Mouse (Mus musculus): ENCODE data around the gene Izumo1r. TPM values are rescaled to one million over a fixed set of nuclear protein-coding genes. Genes with fewer than 3 reads are reported as not detected.

Izumo1r gene
- total and polyA plus RNA-seq, 3 experiments, result not detected

DNA sequence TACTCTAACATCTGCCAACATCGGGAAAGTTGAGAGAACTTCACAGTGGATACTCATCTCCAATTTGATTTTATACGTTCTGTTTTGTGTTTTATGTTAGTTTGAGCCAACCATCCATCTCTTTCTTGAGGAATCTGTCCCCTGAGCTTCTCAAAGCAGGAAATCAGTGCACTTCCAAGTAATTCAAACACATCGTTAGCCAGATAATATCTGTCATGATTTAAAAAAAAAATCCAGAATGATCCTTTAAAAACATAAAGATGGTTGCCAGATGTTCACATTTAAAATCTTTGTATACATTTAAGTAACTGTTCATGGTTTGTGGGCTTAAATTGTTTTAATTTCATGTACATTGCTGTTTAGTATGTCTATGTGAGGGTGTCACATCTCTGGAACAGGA is 2.2 kb upstream of the Izumo1r start:
- Histone ChIP-seq H3K4me1 (ENCODE audit: control insufficient read depth in 1 of 2, insufficient read depth in 2 of 2, low read length in 2 of 2) (no peaks in the 10 kb centered on the region), H3K27ac (ENCODE audit: control insufficient read depth, low read depth, low read length) (no peak overlapping the region), H3K9me3 (replicated peaks; ENCODE audit: insufficient read depth, low read length) (no peaks in the 10 kb centered on the region), H3K79me2 (ENCODE audit: control insufficient read depth, insufficient read depth, low read length, poor library complexity) (no peaks in the 10 kb centered on the region), H3K27me3 (ENCODE audit: control insufficient read depth in 1 of 2, insufficient read depth in 2 of 2, low read length in 2 of 2) (peaks cover 15 to 26% of the 10 kb centered on the region in 2 experiments), H3K4me3 (ENCODE audit: control insufficient read depth in 1 of 2, insufficient read depth in 1 of 2, low read depth in 2 of 2, low read length in 2 of 2) (no peak overlapping the region), H3K36me3 (ENCODE audit: control insufficient read depth in 1 of 2, insufficient read depth in 2 of 2, low read length in 2 of 2) (no peaks in the 10 kb centered on the region), H3K9ac (ENCODE audit: control insufficient read depth, low read depth, low read length, poor library complexity, severe bottlenecking) (no peak overlapping the region)
- no peak for DNase-seq (ENCODE audit: low read depth, low spot score)
- TF ChIP-seq POLR2AphosphoS5 (IDR thresholded peaks at IDR 0.05; ENCODE audit: borderline replicate concordance, low read depth, low read length), result no peak
- TF ChIP-seq UBTF (IDR thresholded peaks at IDR 0.05; ENCODE audit: borderline replicate concordance, insufficient read depth, low read depth, low read length), result no peak
- TF ChIP-seq POLR2A (IDR thresholded peaks at IDR 0.05; ENCODE audit: control insufficient read depth in 1 of 2, insufficient read depth in 1 of 2, low read depth in 1 of 2, low read length in 2 of 2, poor library complexity in 1 of 2), result no peak
- TF ChIP-seq HCFC1 (IDR thresholded peaks at IDR 0.05; ENCODE audit: low read depth, low read length), result no peak
- no peak for TF ChIP-seq MEF2A (IDR thresholded peaks at IDR 0.05; ENCODE audit: extremely low read depth, insufficient replicate concordance, low read depth, low read length, poor library complexity, severe bottlenecking)
- no peak for TF ChIP-seq ZMIZ1 (IDR thresholded peaks at IDR 0.05; ENCODE audit: low read depth, low read length)
- no peak for TF ChIP-seq TAL1 (IDR thresholded peaks at IDR 0.05; ENCODE audit: low read length)
- no peak for TF ChIP-seq SMC3 (IDR thresholded peaks at IDR 0.05; ENCODE audit: low read depth, low read length)
- no peak for TF ChIP-seq GATA1 (IDR thresholded peaks at IDR 0.05; ENCODE audit: low read depth, low read length)
- no peak for TF ChIP-seq MAZ (IDR thresholded peaks at IDR 0.05; ENCODE audit: low read depth, low read length)
- no peak for TF ChIP-seq TCF12 (IDR thresholded peaks at IDR 0.05; ENCODE audit: low read depth, low read length)
- TF ChIP-seq MYC (IDR thresholded peaks at IDR 0.05; ENCODE audit: low read depth, low read length), result no peak
- TF ChIP-seq CHD1 (IDR thresholded peaks at IDR 0.05; ENCODE audit: low read depth, low read length), result no peak
- no peak for TF ChIP-seq MAX (IDR thresholded peaks at IDR 0.05; ENCODE audit: low read length)
- no peak for TF ChIP-seq JUND (IDR thresholded peaks at IDR 0.05; ENCODE audit: low read depth, low read length)
- no peak for TF ChIP-seq MAFK (IDR thresholded peaks at IDR 0.05; ENCODE audit: borderline replicate concordance, low read depth, low read length)
- TF ChIP-seq ELF1 (IDR thresholded peaks at IDR 0.05; ENCODE audit: low read depth, low read length), result no peak
- no peak for TF ChIP-seq MXI1 (IDR thresholded peaks at IDR 0.05; ENCODE audit: low read depth, low read length)
- TF ChIP-seq CHD2 (IDR thresholded peaks at IDR 0.05; ENCODE audit: low read length), result no peak
- TF ChIP-seq ETS1 (IDR thresholded peaks at IDR 0.05; ENCODE audit: low read depth, low read length), result no peak

DNA sequence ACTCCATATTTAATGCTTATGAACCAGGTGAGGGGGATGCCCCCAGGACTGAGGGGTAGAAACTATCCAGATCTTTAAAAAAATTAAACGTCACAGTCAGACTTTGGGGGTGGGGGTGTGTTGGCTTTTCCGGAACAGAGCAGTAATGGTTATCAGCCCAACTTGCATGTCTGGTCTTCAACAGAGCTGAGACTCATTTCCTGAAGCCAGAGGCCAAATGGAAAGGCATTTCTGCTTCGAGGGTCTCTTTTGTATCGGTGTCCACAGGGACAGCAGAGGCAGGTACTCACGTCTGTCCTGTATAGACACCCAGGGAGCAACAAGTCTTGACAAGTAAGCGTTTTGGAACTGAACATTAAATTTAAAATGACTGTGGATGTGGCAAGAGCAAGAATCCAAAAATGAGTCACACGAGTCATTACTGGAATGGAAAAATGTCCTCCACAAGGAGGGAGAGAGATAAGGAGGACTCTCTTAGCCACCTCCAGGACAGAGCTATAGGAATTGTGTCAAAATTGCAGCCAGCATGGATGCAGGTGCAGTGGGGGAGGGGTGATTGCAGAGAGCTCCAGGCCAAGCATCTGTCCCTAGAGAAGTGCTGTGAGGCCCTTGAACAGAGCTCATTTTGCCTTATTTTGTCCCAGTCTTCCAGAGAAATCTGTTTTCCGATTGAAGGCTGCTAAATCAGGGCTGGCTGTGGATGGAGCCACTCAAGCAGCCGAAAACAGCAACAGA is 1.2 kb upstream of the Izumo1r start:
- no peak overlapping the region for H3K4me3 ChIP-seq (ENCODE audit: control insufficient read depth in 1 of 2, insufficient read depth in 1 of 2, low read depth in 2 of 2, low read length in 2 of 2)
- no peak overlapping the region for H3K27ac ChIP-seq (ENCODE audit: control insufficient read depth, low read depth, low read length)
- H3K27me3 ChIP-seq (ENCODE audit: control insufficient read depth in 1 of 2, insufficient read depth in 2 of 2, low read length in 2 of 2), result peaks cover 15 to 22% of the 10 kb centered on the region in 2 experiments
- no peaks in the 10 kb centered on the region for H3K4me1 ChIP-seq (ENCODE audit: control insufficient read depth in 1 of 2, insufficient read depth in 2 of 2, low read length in 2 of 2)
- no peaks in the 10 kb centered on the region for H3K36me3 ChIP-seq (ENCODE audit: control insufficient read depth in 1 of 2, insufficient read depth in 2 of 2, low read length in 2 of 2)
- no peak overlapping the region for H3K9ac ChIP-seq (ENCODE audit: control insufficient read depth, low read depth, low read length, poor library complexity, severe bottlenecking)
- no peak for DNase-seq (ENCODE audit: low read depth, low spot score)
- no peak for TF ChIP-seq ZNF384 (IDR thresholded peaks at IDR 0.05; ENCODE audit: low read depth, low read length)
- TF ChIP-seq SMC3 (IDR thresholded peaks at IDR 0.05; ENCODE audit: low read depth, low read length), result no peak
- no peaks in the 10 kb centered on the region for H3K79me2 ChIP-seq (ENCODE audit: control insufficient read depth, insufficient read depth, low read length, poor library complexity)
- no peaks in the 10 kb centered on the region for H3K9me3 ChIP-seq (replicated peaks; ENCODE audit: insufficient read depth, low read length)

All from MEL (cell line).